Mouse (Mus musculus) embryonic fibroblast, embryonic 13.5 days (primary cell): Measurements from ENCODE around the gene Cdkn2d.

Experiments
- CTCF ChIP-seq: IDR thresholded peaks from 2 replicates; pipeline ENCODE4 v1.5.1; 2011; ENCODE audit warnings: mild to moderate bottlenecking, control low read depth, low read length, moderate library complexity, borderline replicate concordance; ENCODE audit not compliant: insufficient read depth
- POLR2A ChIP-seq: IDR thresholded peaks from 2 replicates; pipeline ENCODE4 v1.6.1; 2011; ENCODE audit warnings: low read depth, mild to moderate bottlenecking, control low read depth, low read length, moderate library complexity

- TF ChIP-seq CTCF: no peak
- TF ChIP-seq POLR2A: no peak
These were observed 24.2 kb upstream of the Cdkn2d start for GRCm38 (mm10) chr9:21315421-21315820.
